In genomic region chr13:97299877-97300873, GRCm38 (mm10) we compare ENCODE assay signal across 15 mouse cellular contexts. TPM values are rescaled to one million over a fixed set of nuclear protein-coding genes. Genes with fewer than 3 reads are reported as not detected.
DNase-seq lines count a peak whose midpoint lies in the region; ATAC-seq lines count a peak whose summit lies in the region.
"Had no signal": no experiment of that assay in that cellular context is flagged by ENCODE, and none has a peak within 500 bp of the region (broad histone marks: within the 10 kb centered on the region; RNA-seq: fewer than 3 reads in every experiment).

No protein-coding gene starts in this region.

- H3K9ac ChIP-seq in lung, embryonic 15.5 days: no peak overlapping the region
- no peak overlapping the region for H3K9ac ChIP-seq in liver, embryonic 16.5 days (ENCODE audit: low read depth, low read length)

- no peaks in the 10 kb centered on the region for H3K9me3 ChIP-seq in lung, embryonic 15.5 days
- no peaks in the 10 kb centered on the region for H3K9me3 ChIP-seq in liver, embryonic 16.5 days (replicated peaks; ENCODE audit: control insufficient read depth, low read length)
- no peaks in the 10 kb centered on the region for H3K9me3 ChIP-seq in heart, embryonic 10.5 days
- H3K9me3 ChIP-seq: G1E had no signal

- WGBS in lung, embryonic 15.5 days: 54% methylated on average over 12 of the region's 12 CpGs
- 58% methylated on average over 12 of the region's 12 CpGs for WGBS in liver, embryonic 16.5 days (ENCODE audit: insufficient replicate concordance)
- WGBS in heart, embryonic 10.5 days: 85% methylated on average over 12 of the region's 12 CpGs

- H3K4me1 ChIP-seq in lung, embryonic 15.5 days: peaks cover 14% of the 10 kb centered on the region
- H3K4me1 ChIP-seq in liver, embryonic 16.5 days (ENCODE audit: control insufficient read depth, low read depth, low read length): peaks cover 5% of the 10 kb centered on the region
- H3K4me1 ChIP-seq in heart, embryonic 10.5 days: peaks cover 14% of the 10 kb centered on the region

- H3K36me3 ChIP-seq in lung, embryonic 15.5 days: no peaks in the 10 kb centered on the region
- H3K36me3 ChIP-seq in liver, embryonic 16.5 days (ENCODE audit: control insufficient read depth, insufficient read depth): no peaks in the 10 kb centered on the region
- no peaks in the 10 kb centered on the region for H3K36me3 ChIP-seq in heart, embryonic 10.5 days
- H3K36me3 ChIP-seq: G1E had no signal

- peak overlapping the region; percentile 87 for H3K27ac ChIP-seq in lung, embryonic 15.5 days
- H3K27ac ChIP-seq in liver, embryonic 16.5 days (ENCODE audit: low read length): peak overlapping the region; percentile 79
- no peak overlapping the region for H3K27ac ChIP-seq in heart, embryonic 10.5 days
- H3K27ac ChIP-seq: left cerebral cortex, adult 2 months had no signal

- H3K4me3 ChIP-seq in lung, embryonic 15.5 days: no peak overlapping the region
- no peak overlapping the region for H3K4me3 ChIP-seq in liver, embryonic 16.5 days (ENCODE audit: low read depth, low read length)
- H3K4me3 ChIP-seq in heart, embryonic 10.5 days: no peak overlapping the region
- H3K4me3 ChIP-seq: left cerebral cortex, adult 2 months had no signal

- peak; percentile 72 for ATAC-seq in lung, embryonic 15.5 days (ENCODE audit: borderline replicate concordance, extremely low read depth, low FRiP score, low TSS enrichment)
- peak; percentile 87 for ATAC-seq in liver, embryonic 16.5 days (ENCODE audit: low read depth)

- H3K27me3 ChIP-seq in lung, embryonic 15.5 days: no peaks in the 10 kb centered on the region
- no peaks in the 10 kb centered on the region for H3K27me3 ChIP-seq in liver, embryonic 16.5 days (ENCODE audit: control insufficient read depth, insufficient read depth, low read depth, low read length)
- H3K27me3 ChIP-seq in heart, embryonic 10.5 days (ENCODE audit: insufficient read depth, poor library complexity, severe bottlenecking): no peaks in the 10 kb centered on the region

- DNase-seq in lung, postnatal 10 days: no peak
- peak; percentile 68 to 89 for DNase-seq in kidney, postnatal 25 days
- DNase-seq in yolk sac, embryonic 10.5 days (ENCODE audit: low spot score): peak; percentile 84
- no peak for DNase-seq in testis, postnatal 10 days (ENCODE audit: low spot score)
- DNase-seq in heart, embryonic 10.5 days (ENCODE audit: low spot score): no peak
- no peak for DNase-seq in left cerebral cortex, adult 11 months (ENCODE audit: low spot score)
- DNase-seq: B cell, adult 2 months; cerebellum, adult 9-10 months; heart, adult 11 months; heart, postnatal 36 days; thymus, postnatal 25 days had no signal

- H3K4me2 ChIP-seq in lung, embryonic 15.5 days: peak overlapping the region; percentile 9; the same call in 1 of the 2 replicates
- no peak overlapping the region for H3K4me2 ChIP-seq in liver, embryonic 16.5 days (ENCODE audit: low read depth, low read length)

RNA-seq across cellular contexts. Expression of gene Enc1, which starts 59.3 kb away (rescaled TPM):
- 11.7 and 12.5 TPM in 2 replicates for polyA plus RNA-seq in lung, embryonic 15.5 days (2015; fragmentation: Nextera tagmentation; extraction: Ambion mirVana)
- 0.76 and 0.86 TPM in 2 replicates for polyA plus RNA-seq in liver, embryonic 16.5 days (2015; fragmentation: Nextera tagmentation; extraction: Ambion mirVana)
- 3.9 and 4.2 TPM in 2 replicates for polyA plus RNA-seq in heart, embryonic 10.5 days (2016; fragmentation: Nextera tagmentation; extraction: Ambion mirVana)

Comparison
In these comparisons a context has a peak if more than half of its experiments do, and no peak if none do; other contexts are left out.
1. DNase-seq: peak in kidney, postnatal 25 days (2 of 2) and yolk sac, embryonic 10.5 days (single experiment); none in lung, postnatal 10 days (single experiment), testis, postnatal 10 days (single experiment), heart, embryonic 10.5 days (single experiment) and left cerebral cortex, adult 11 months (single experiment).